Mouse (Mus musculus): Measurements from ENCODE around the gene B4galt7. TPM values are rescaled to one million over a fixed set of nuclear protein-coding genes. Genes with fewer than 3 reads are reported as not detected.
"Not testable (repeated sequence)": the region's sequence is repeated elsewhere in the genome, so short reads cannot be mapped to it uniquely, and the experiment has no call there.

Gene B4galt7
- polyA plus RNA-seq, 1 experiment from 2014 or later = 14.3 TPM

DNA sequence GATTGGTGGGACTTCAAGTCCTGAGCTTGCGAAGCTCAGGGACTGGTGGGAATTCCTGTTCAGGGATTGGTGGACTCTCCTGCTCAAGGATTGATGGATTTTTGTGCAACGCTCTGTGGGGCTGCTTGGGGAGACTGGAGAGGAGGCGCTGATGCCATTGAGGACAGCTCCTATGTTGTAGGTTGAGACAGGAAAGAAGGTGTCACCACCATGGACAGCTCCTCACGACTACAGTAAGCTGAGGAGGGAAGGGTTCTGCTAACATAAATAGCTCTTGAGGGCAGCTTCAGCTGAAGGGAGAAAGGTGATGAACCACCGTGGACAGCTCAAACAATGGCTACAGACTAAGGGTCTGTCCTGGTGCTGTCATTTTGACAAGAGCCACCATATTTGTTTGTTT is 23.8 kb upstream of the B4galt7 start:
- Histone ChIP-seq H3K36me3 (ENCODE audit: control insufficient read depth, insufficient read depth) (no peaks in the 10 kb centered on the region), H3K9me3 (ENCODE audit: control insufficient read depth) (peaks cover 2% of the 10 kb centered on the region; the same call in 1 of the 2 replicates), H3K4me1 (replicated peaks; ENCODE audit: control insufficient read depth, insufficient read depth, low read length) (no peaks in the 10 kb centered on the region), H3K4me2 (replicated peaks; ENCODE audit: low read depth) (no peak overlapping the region), H3K9ac (ENCODE audit: low read depth, low read length) (no peak overlapping the region), H3K27ac (ENCODE audit: low read depth, low read length) (no peak overlapping the region), H3K27me3 (replicated peaks; ENCODE audit: control insufficient read depth, insufficient read depth, low read length) (no peaks in the 10 kb centered on the region), H3K4me3 (ENCODE audit: low read depth, low read length) (no peak overlapping the region)
- no peak for ATAC-seq
- TF ChIP-seq CTCF (IDR thresholded peaks at IDR 0.05; ENCODE audit: low read depth) = no peak
- WGBS = 50% methylated on average over 5 of the region's 5 CpGs

DNA sequence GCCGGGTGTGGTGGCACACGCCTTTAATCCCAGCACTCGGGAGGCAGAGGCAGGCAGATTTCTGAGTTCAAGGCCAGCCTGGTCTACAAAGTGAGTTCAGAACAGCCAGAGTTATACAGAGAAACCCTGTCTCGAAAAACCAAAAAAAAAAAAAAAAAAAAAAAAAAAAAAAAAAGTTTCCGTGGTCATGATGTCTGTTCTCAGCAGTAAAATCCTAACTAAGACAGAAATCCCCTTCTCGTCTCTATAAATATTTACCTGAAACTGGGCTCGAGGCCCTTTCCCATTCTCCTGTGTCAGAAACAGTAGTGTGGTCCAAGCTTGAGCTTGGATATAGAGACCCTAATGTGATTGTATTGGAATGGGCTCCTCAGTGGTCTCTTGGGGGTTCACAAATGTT is 22.8 kb upstream of the B4galt7 start:
- H3K9me3 ChIP-seq (ENCODE audit: control insufficient read depth); ATAC-seq; H3K4me2 ChIP-seq (replicated peaks; ENCODE audit: low read depth); H3K36me3 ChIP-seq (ENCODE audit: control insufficient read depth, insufficient read depth); H3K27ac ChIP-seq (ENCODE audit: low read depth, low read length); H3K4me1 ChIP-seq (replicated peaks; ENCODE audit: control insufficient read depth, insufficient read depth, low read length); H3K9ac ChIP-seq (ENCODE audit: low read depth, low read length); H3K4me3 ChIP-seq (ENCODE audit: low read depth, low read length); H3K27me3 ChIP-seq (replicated peaks; ENCODE audit: control insufficient read depth, insufficient read depth, low read length): not testable (repeated sequence)
- WGBS = 78% methylated on average over 7 of the region's 7 CpGs

GRCm38 (mm10) chr13:55578086-55578485 is 21.6 kb upstream of the B4galt7 start:
- 74% methylated on average over 4 of the region's 4 CpGs for WGBS
- no peak for TF ChIP-seq CTCF (IDR thresholded peaks at IDR 0.05; ENCODE audit: low read depth)
- no peak overlapping the region for H3K27ac ChIP-seq (ENCODE audit: low read depth, low read length)
- peaks cover 2% of the 10 kb centered on the region; the same call in 1 of the 2 replicates for H3K9me3 ChIP-seq (ENCODE audit: control insufficient read depth)
- H3K27me3 ChIP-seq (replicated peaks; ENCODE audit: control insufficient read depth, insufficient read depth, low read length) = no peaks in the 10 kb centered on the region
- no peak overlapping the region for H3K4me3 ChIP-seq (ENCODE audit: low read depth, low read length)
- no peak overlapping the region for H3K9ac ChIP-seq (ENCODE audit: low read depth, low read length)
- H3K4me1 ChIP-seq (replicated peaks; ENCODE audit: control insufficient read depth, insufficient read depth, low read length) = no peaks in the 10 kb centered on the region
- no peak for ATAC-seq
- H3K4me2 ChIP-seq (replicated peaks; ENCODE audit: low read depth) = no peak overlapping the region
- no peaks in the 10 kb centered on the region for H3K36me3 ChIP-seq (ENCODE audit: control insufficient read depth, insufficient read depth)

- no peak overlapping the region for H3K4me3 ChIP-seq (ENCODE audit: low read depth, low read length)
- H3K4me2 ChIP-seq (replicated peaks; ENCODE audit: low read depth) = no peak overlapping the region
- no peaks in the 10 kb centered on the region for H3K4me1 ChIP-seq (replicated peaks; ENCODE audit: control insufficient read depth, insufficient read depth, low read length)
- H3K9ac ChIP-seq (ENCODE audit: low read depth, low read length) = no peak overlapping the region
- no peak for ATAC-seq
- H3K27me3 ChIP-seq (replicated peaks; ENCODE audit: control insufficient read depth, insufficient read depth, low read length) = no peaks in the 10 kb centered on the region
- peaks cover 26% of the 10 kb centered on the region for H3K36me3 ChIP-seq (ENCODE audit: control insufficient read depth, insufficient read depth)
- no peaks in the 10 kb centered on the region for H3K9me3 ChIP-seq (ENCODE audit: control insufficient read depth)
- no peak for TF ChIP-seq CTCF (IDR thresholded peaks at IDR 0.05; ENCODE audit: low read depth)
- H3K27ac ChIP-seq (ENCODE audit: low read depth, low read length) = no peak overlapping the region
- 63% methylated on average over 4 of the region's 4 CpGs for WGBS
Measured at GRCm38 (mm10) chr13:55591961-55592490, 7.7 kb upstream of the B4galt7 start.

GRCm38 (mm10) chr13:55592512-55593253 is 7.0 kb upstream of the B4galt7 start:
- peak; percentile 96 for ATAC-seq
- Histone ChIP-seq H3K9ac (ENCODE audit: low read depth, low read length) (peak overlapping the region; percentile 75), H3K27ac (ENCODE audit: low read depth, low read length) (peak overlapping the region; percentile 30; the same call in 1 of the 2 replicates), H3K4me2 (replicated peaks; ENCODE audit: low read depth) (peak overlapping the region; percentile 69), H3K27me3 (replicated peaks; ENCODE audit: control insufficient read depth, insufficient read depth, low read length) (no peaks in the 10 kb centered on the region), H3K36me3 (ENCODE audit: control insufficient read depth, insufficient read depth) (peaks cover 31% of the 10 kb centered on the region), H3K4me3 (ENCODE audit: low read depth, low read length) (peak overlapping the region; percentile 92), H3K4me1 (replicated peaks; ENCODE audit: control insufficient read depth, insufficient read depth, low read length) (no peaks in the 10 kb centered on the region), H3K9me3 (ENCODE audit: control insufficient read depth) (no peaks in the 10 kb centered on the region)
- peak; percentile 41 for TF ChIP-seq CTCF (IDR thresholded peaks at IDR 0.05; ENCODE audit: low read depth)
- WGBS = 4% methylated on average over 29 of the region's 29 CpGs

GRCm38 (mm10) chr13:55593254-55593747 is 6.4 kb upstream of the B4galt7 start:
- Histone ChIP-seq H3K27ac (ENCODE audit: low read depth, low read length) (peak overlapping the region; percentile 30; the same call in 1 of the 2 replicates), H3K36me3 (ENCODE audit: control insufficient read depth, insufficient read depth) (peaks cover 33% of the 10 kb centered on the region), H3K4me2 (replicated peaks; ENCODE audit: low read depth) (peak overlapping the region; percentile 69), H3K4me3 (ENCODE audit: low read depth, low read length) (peak overlapping the region; percentile 92), H3K9ac (ENCODE audit: low read depth, low read length) (peak overlapping the region; percentile 75), H3K4me1 (replicated peaks; ENCODE audit: control insufficient read depth, insufficient read depth, low read length) (no peaks in the 10 kb centered on the region), H3K9me3 (ENCODE audit: control insufficient read depth) (no peaks in the 10 kb centered on the region), H3K27me3 (replicated peaks; ENCODE audit: control insufficient read depth, insufficient read depth, low read length) (no peaks in the 10 kb centered on the region)
- peak; percentile 42 for ATAC-seq
- TF ChIP-seq CTCF (IDR thresholded peaks at IDR 0.05; ENCODE audit: low read depth) = no peak
- WGBS = under 1% methylated on average over 31 of the region's 31 CpGs
